Mouse (Mus musculus): ENCODE results near the gene Rer1.

GRCm38 (mm10) chr4:155095238-155095900, 9.2 kb upstream of the Rer1 start:
- TF ChIP-seq POLR2A (IDR thresholded peaks at IDR 0.05; ENCODE audit: borderline replicate concordance, low read depth, low read length) (no peak), CTCF (IDR thresholded peaks at IDR 0.05; ENCODE audit: low read depth, low read length) (peak; percentile 82)

Measured in bone marrow macrophage, adult 2 months (primary cell).